Mouse (Mus musculus): ENCODE results near the gene Mylk4.

- no peak for TF ChIP-seq CTCF (IDR thresholded peaks at IDR 0.05; ENCODE audit: low read depth, low read length)
- no peak for TF ChIP-seq POLR2A (IDR thresholded peaks at IDR 0.05; ENCODE audit: borderline replicate concordance, low read depth, low read length)
Observed at GRCm38 (mm10) chr13:32657583-32657982, 126.2 kb downstream of the Mylk4 start.
